Mouse (Mus musculus): ENCODE measurements around the gene Usp31.

Gene Usp31

GRCm38 (mm10) chr7:121658866-121659265 lies 48.2 kb downstream of the Usp31 start:
- DNase-seq (ENCODE audit: low read depth, low spot score), result no peak

GRCm38 (mm10) chr7:121654675-121655074 lies 52.4 kb downstream of the Usp31 start:
- no peak for DNase-seq (ENCODE audit: low read depth, low spot score)

- no peak for DNase-seq (ENCODE audit: low read depth, low spot score)
Observed at GRCm38 (mm10) chr7:121652629-121653028, 54.4 kb downstream of the Usp31 start.

- DNase-seq (ENCODE audit: low read depth, low spot score), result no peak
Observed at GRCm38 (mm10) chr7:121650724-121651123, 56.3 kb downstream of the Usp31 start.

- DNase-seq (ENCODE audit: low read depth, low spot score), result peak; percentile 77
Observed at GRCm38 (mm10) chr7:121640998-121641762, 65.9 kb downstream of the Usp31 start.

GRCm38 (mm10) chr7:121636732-121637131 lies 70.3 kb downstream of the Usp31 start:
- DNase-seq (ENCODE audit: low read depth, low spot score), result no peak

- DNase-seq (ENCODE audit: low read depth, low spot score), result no peak
Observed at GRCm38 (mm10) chr7:121634236-121634635, 72.8 kb downstream of the Usp31 start.

- DNase-seq (ENCODE audit: low read depth, low spot score), result no peak
Observed at GRCm38 (mm10) chr7:121622835-121623420, 84.1 kb downstream of the Usp31 start.

GRCm38 (mm10) chr7:121622433-121622832 lies 84.6 kb downstream of the Usp31 start:
- no peak for DNase-seq (ENCODE audit: low read depth, low spot score)

GRCm38 (mm10) chr7:121601697-121602096 lies 105.4 kb downstream of the Usp31 start:
- no peak for DNase-seq (ENCODE audit: low read depth, low spot score)

GRCm38 (mm10) chr7:121596401-121596800 lies 110.7 kb downstream of the Usp31 start:
- no peak for DNase-seq (ENCODE audit: low read depth, low spot score)

- DNase-seq (ENCODE audit: low read depth, low spot score), result no peak
Observed at GRCm38 (mm10) chr7:121595496-121595895, 111.6 kb downstream of the Usp31 start.

- DNase-seq (ENCODE audit: low read depth, low spot score), result no peak
Observed at GRCm38 (mm10) chr7:121595085-121595484, 112.0 kb downstream of the Usp31 start.

GRCm38 (mm10) chr7:121594623-121595022 lies 112.4 kb downstream of the Usp31 start:
- no peak for DNase-seq (ENCODE audit: low read depth, low spot score)
